In genomic region chr13:28532278-28532677, GRCm38 (mm10) we compare ENCODE assay signal across 8 mouse cellular contexts.
DNase-seq lines count a peak whose midpoint lies in the region; ATAC-seq lines count a peak whose summit lies in the region.
"Had no signal": no experiment of that assay in that cellular context is flagged by ENCODE, and none has a peak within 500 bp of the region (broad histone marks: within the 10 kb centered on the region; RNA-seq: fewer than 3 reads in every experiment).

No protein-coding gene starts in this region.

- intact Hi-C loops in heart, postnatal 10 days (cut with DNase I), result loop anchor here (5.0 kb wide), 1 partner anchor 420 kb away; the partner anchor contains the start of gene Sox4

- peaks cover 4% of the 10 kb centered on the region; the same call in 1 of the 2 replicates for H3K4me1 ChIP-seq in midbrain, embryonic 15.5 days
- H3K4me1 ChIP-seq: megakaryocyte, embryonic 14.5 days had no signal

- H3K4me3 ChIP-seq in midbrain, embryonic 15.5 days, result no peak overlapping the region
- H3K4me3 ChIP-seq: megakaryocyte, embryonic 14.5 days had no signal

- no peaks in the 10 kb centered on the region for H3K9me3 ChIP-seq in midbrain, embryonic 15.5 days

- WGBS in midbrain, embryonic 15.5 days, result 63% methylated on average over 3 of the region's 3 CpGs

- no peaks in the 10 kb centered on the region for H3K27me3 ChIP-seq in midbrain, embryonic 15.5 days (replicated peaks)
- H3K27me3 ChIP-seq: megakaryocyte, embryonic 14.5 days had no signal

- no peaks in the 10 kb centered on the region for H3K36me3 ChIP-seq in midbrain, embryonic 15.5 days (replicated peaks)

- 0 out of 2 replicates have a peak overlapping the region, but pooled peaks have one; percentile 46 for H3K27ac ChIP-seq in midbrain, embryonic 15.5 days

- H3K9ac ChIP-seq in midbrain, embryonic 15.5 days, result no peak overlapping the region

- peak; percentile 58 for ATAC-seq in midbrain, embryonic 15.5 days (replicated peaks)
- ATAC-seq in megakaryocyte progenitor cell, adult 5-6 weeks (replicated peaks; ENCODE audit: poor library complexity), result no peak

- no peak overlapping the region for H3K4me2 ChIP-seq in midbrain, embryonic 15.5 days

- DNase-seq in adipocyte (ENCODE audit: low spot score), result peak; percentile 97
- DNase-seq in brain, adult 2 months (ENCODE audit: low read depth, low spot score), result peak; percentile 39
- DNase-seq in heart, postnatal 10 days, result peak; percentile 79 to 83
- DNase-seq in kidney, postnatal 36 days, result peak; percentile 94 to 96
- no peak for DNase-seq in layer of hippocampus, adult 9-11 months
